ENCODE assay signal across 26 mouse cellular contexts in genomic region chr12:117207421-117208120, GRCm38 (mm10).
DNase-seq lines count a peak whose midpoint lies in the region; ATAC-seq lines count a peak whose summit lies in the region.
"Had no signal": no experiment of that assay in that cellular context is flagged by ENCODE, and none has a peak within 500 bp of the region (broad histone marks: within the 10 kb centered on the region; RNA-seq: fewer than 3 reads in every experiment).

No protein-coding gene starts in this region.

- no peaks in the 10 kb centered on the region for H3K9me3 ChIP-seq in midbrain, embryonic 13.5 days
- H3K9me3 ChIP-seq in midbrain, embryonic 11.5 days (ENCODE audit: control insufficient read depth, low read length): no peaks in the 10 kb centered on the region
- H3K9me3 ChIP-seq in lung, embryonic 16.5 days (ENCODE audit: control insufficient read depth, low read length): no peaks in the 10 kb centered on the region
- no peaks in the 10 kb centered on the region for H3K9me3 ChIP-seq in forebrain, embryonic 15.5 days
- H3K9me3 ChIP-seq in forebrain, embryonic 13.5 days (replicated peaks): no peaks in the 10 kb centered on the region
- H3K9me3 ChIP-seq: embryonic facial prominence, embryonic 15.5 days; heart, embryonic 10.5 days; hindbrain, embryonic 10.5 days; intestine, embryonic 15.5 days; limb, embryonic 15.5 days had no signal

- H3K4me3 ChIP-seq in midbrain, embryonic 13.5 days (replicated peaks): no peak overlapping the region
- no peak overlapping the region for H3K4me3 ChIP-seq in midbrain, embryonic 11.5 days (ENCODE audit: low read depth, low read length)
- no peak overlapping the region for H3K4me3 ChIP-seq in lung, embryonic 16.5 days (ENCODE audit: low read length)
- H3K4me3 ChIP-seq in forebrain, embryonic 15.5 days: no peak overlapping the region
- no peak overlapping the region for H3K4me3 ChIP-seq in forebrain, embryonic 13.5 days
- H3K4me3 ChIP-seq: embryonic facial prominence, embryonic 15.5 days; gastrocnemius, adult 2 months; heart, embryonic 10.5 days; hindbrain, embryonic 10.5 days; intestine, embryonic 15.5 days; limb, embryonic 15.5 days had no signal

- 76% methylated on average over 4 of the region's 4 CpGs for WGBS in midbrain, embryonic 13.5 days
- 81% methylated on average over 4 of the region's 4 CpGs for WGBS in midbrain, embryonic 11.5 days
- WGBS in lung, embryonic 16.5 days: 51% methylated on average over 4 of the region's 4 CpGs
- WGBS in forebrain, embryonic 15.5 days: 58% methylated on average over 4 of the region's 4 CpGs
- 69% methylated on average over 4 of the region's 4 CpGs for WGBS in forebrain, embryonic 13.5 days

- H3K27me3 ChIP-seq in midbrain, embryonic 13.5 days: no peaks in the 10 kb centered on the region
- no peaks in the 10 kb centered on the region for H3K27me3 ChIP-seq in midbrain, embryonic 11.5 days (ENCODE audit: control insufficient read depth, insufficient read depth, low read length)
- no peaks in the 10 kb centered on the region for H3K27me3 ChIP-seq in lung, embryonic 16.5 days (ENCODE audit: control insufficient read depth, insufficient read depth, low read depth, low read length)
- no peaks in the 10 kb centered on the region for H3K27me3 ChIP-seq in forebrain, embryonic 15.5 days
- H3K27me3 ChIP-seq in forebrain, embryonic 13.5 days: 0 out of 2 replicates have a peak, but pooled peaks cover 2% of the 10 kb centered on the region
- H3K27me3 ChIP-seq: embryonic facial prominence, embryonic 15.5 days; intestine, embryonic 15.5 days; limb, embryonic 15.5 days had no signal

- no peak for ATAC-seq in midbrain, embryonic 13.5 days
- ATAC-seq in midbrain, embryonic 11.5 days (ENCODE audit: low FRiP score): no peak
- peak; percentile 75 for ATAC-seq in lung, embryonic 16.5 days (ENCODE audit: low read depth)
- ATAC-seq in megakaryocyte, adult 5-6 weeks (ENCODE audit: poor library complexity, severe bottlenecking): peak; percentile 41
- ATAC-seq in forebrain, embryonic 15.5 days (replicated peaks): no peak
- no peak for ATAC-seq in forebrain, embryonic 13.5 days
- ATAC-seq: forebrain, embryonic 16.5 days; hindbrain, embryonic 16.5 days; intestine, embryonic 15.5 days had no signal

- H3K36me3 ChIP-seq in midbrain, embryonic 13.5 days: peaks cover 36% of the 10 kb centered on the region
- H3K36me3 ChIP-seq in midbrain, embryonic 11.5 days (ENCODE audit: control insufficient read depth, insufficient read depth, low read length): peaks cover 5% of the 10 kb centered on the region; the same call in 1 of the 2 replicates
- no peaks in the 10 kb centered on the region for H3K36me3 ChIP-seq in lung, embryonic 16.5 days (ENCODE audit: control insufficient read depth, insufficient read depth, low read length)
- H3K36me3 ChIP-seq in forebrain, embryonic 15.5 days: no peaks in the 10 kb centered on the region
- H3K36me3 ChIP-seq in forebrain, embryonic 13.5 days (ENCODE audit: poor library complexity, severe bottlenecking): peaks cover 9% of the 10 kb centered on the region
- H3K36me3 ChIP-seq: embryonic facial prominence, embryonic 15.5 days; G1E; heart, embryonic 10.5 days; intestine, embryonic 15.5 days; limb, embryonic 15.5 days had no signal

- H3K4me1 ChIP-seq in midbrain, embryonic 13.5 days (replicated peaks): peaks cover 33% of the 10 kb centered on the region
- peaks cover 7% of the 10 kb centered on the region for H3K4me1 ChIP-seq in midbrain, embryonic 11.5 days (ENCODE audit: control insufficient read depth, insufficient read depth, low read length)
- H3K4me1 ChIP-seq in lung, embryonic 16.5 days (replicated peaks; ENCODE audit: control insufficient read depth, insufficient read depth, low read length): peaks cover 9% of the 10 kb centered on the region
- peaks cover 12% of the 10 kb centered on the region for H3K4me1 ChIP-seq in forebrain, embryonic 15.5 days
- peaks cover 21% of the 10 kb centered on the region for H3K4me1 ChIP-seq in forebrain, embryonic 13.5 days
- H3K4me1 ChIP-seq: embryonic facial prominence, embryonic 15.5 days; intestine, embryonic 15.5 days; limb, embryonic 15.5 days had no signal

- no peak for DNase-seq in midbrain, embryonic 11.5 days (ENCODE audit: low spot score, missing footprints)
- no peak for DNase-seq in cerebellum, adult 11 months
- DNase-seq: adrenal gland, adult 2 months; B cell, adult 2 months; cerebellum, adult 8-10 months; cerebellum, postnatal 36 days; gastrocnemius, adult 2 months; kidney, adult 9 months; kidney, postnatal 14 days; left cerebral cortex, postnatal 4 days; thymus, postnatal 14 days had no signal

- H3K4me2 ChIP-seq in midbrain, embryonic 13.5 days (replicated peaks): no peak overlapping the region
- no peak overlapping the region for H3K4me2 ChIP-seq in midbrain, embryonic 11.5 days
- no peak overlapping the region for H3K4me2 ChIP-seq in lung, embryonic 16.5 days (ENCODE audit: low read depth, low read length)
- H3K4me2 ChIP-seq in forebrain, embryonic 15.5 days (replicated peaks): no peak overlapping the region
- H3K4me2 ChIP-seq in forebrain, embryonic 13.5 days: no peak overlapping the region
- H3K4me2 ChIP-seq: embryonic facial prominence, embryonic 15.5 days; intestine, embryonic 15.5 days; limb, embryonic 15.5 days had no signal

- H3K9ac ChIP-seq in midbrain, embryonic 13.5 days (replicated peaks): no peak overlapping the region
- no peak overlapping the region for H3K9ac ChIP-seq in midbrain, embryonic 11.5 days (ENCODE audit: low read length)
- H3K9ac ChIP-seq in lung, embryonic 16.5 days (ENCODE audit: low read length): no peak overlapping the region
- H3K9ac ChIP-seq in forebrain, embryonic 15.5 days (replicated peaks): no peak overlapping the region
- no peak overlapping the region for H3K9ac ChIP-seq in forebrain, embryonic 13.5 days
- H3K9ac ChIP-seq: embryonic facial prominence, embryonic 15.5 days; intestine, embryonic 15.5 days; limb, embryonic 15.5 days; liver, embryonic 14.5 days had no signal

- H3K27ac ChIP-seq in midbrain, embryonic 13.5 days: 0 out of 2 replicates have a peak overlapping the region, but pooled peaks have one; percentile 4
- no peak overlapping the region for H3K27ac ChIP-seq in midbrain, embryonic 11.5 days (ENCODE audit: low read depth, low read length)
- no peak overlapping the region for H3K27ac ChIP-seq in lung, embryonic 16.5 days (ENCODE audit: low read length)
- H3K27ac ChIP-seq in forebrain, embryonic 15.5 days (replicated peaks): no peak overlapping the region
- no peak overlapping the region for H3K27ac ChIP-seq in forebrain, embryonic 13.5 days
- H3K27ac ChIP-seq: embryonic facial prominence, embryonic 15.5 days; gastrocnemius, adult 2 months; heart, embryonic 10.5 days; hindbrain, embryonic 10.5 days; intestine, embryonic 15.5 days; limb, embryonic 15.5 days; liver, embryonic 14.5 days; stomach, postnatal 0 days had no signal

Comparison
In these comparisons a context has a peak if more than half of its experiments do, and no peak if none do; other contexts are left out.
1. ATAC-seq: peak in lung, embryonic 16.5 days (single experiment) and megakaryocyte, adult 5-6 weeks (single experiment); none in midbrain, embryonic 13.5 days (single experiment), midbrain, embryonic 11.5 days (single experiment), forebrain, embryonic 15.5 days (single experiment) and forebrain, embryonic 13.5 days (single experiment).